Comparison of ENCODE assay signal across 8 mouse cellular contexts in genomic region chr17:84187727-84188373, GRCm38 (mm10). TPM values are rescaled to one million over a fixed set of nuclear protein-coding genes. Genes with fewer than 3 reads are reported as not detected.
DNase-seq lines count a peak whose midpoint lies in the region; ATAC-seq and TF ChIP-seq lines count a peak whose summit lies in the region.

Gene Zfp36l2, minus strand, starts transcription at chr17:84187947.

- no peaks in the 10 kb centered on the region for H3K9me3 ChIP-seq in heart, embryonic 13.5 days
- H3K9me3 ChIP-seq in liver, embryonic 12.5 days (replicated peaks) = no peaks in the 10 kb centered on the region

- under 1% methylated on average over 70 of the region's 76 CpGs for WGBS in heart, embryonic 13.5 days
- under 1% methylated on average over 67 of the region's 76 CpGs for WGBS in liver, embryonic 12.5 days (ENCODE audit: insufficient replicate concordance)

- peak within 1 kb of the TSS; percentile 98 for H3K9ac ChIP-seq in heart, embryonic 13.5 days
- H3K9ac ChIP-seq in liver, embryonic 12.5 days = peak within 1 kb of the TSS; percentile 100

- peaks cover 54% of the 10 kb centered on the region for H3K4me1 ChIP-seq in heart, embryonic 13.5 days
- H3K4me1 ChIP-seq in liver, embryonic 12.5 days = peaks cover 40% of the 10 kb centered on the region

- no peak for TF ChIP-seq CTCF in brain, embryonic 14.5 days (IDR thresholded peaks at IDR 0.05; ENCODE audit: borderline replicate concordance, extremely low read depth, insufficient read depth, insufficient read length)

- peaks cover 29% of the 10 kb centered on the region for H3K36me3 ChIP-seq in heart, embryonic 13.5 days
- peaks cover 46% of the 10 kb centered on the region for H3K36me3 ChIP-seq in liver, embryonic 12.5 days
- H3K36me3 ChIP-seq in splenic B cell, adult 2 months (ENCODE audit: control insufficient read depth, insufficient read depth, low read length, poor library complexity, severe bottlenecking) = peaks cover 18% of the 10 kb centered on the region

- H3K4me2 ChIP-seq in heart, embryonic 13.5 days = peak within 1 kb of the TSS; percentile 97
- H3K4me2 ChIP-seq in liver, embryonic 12.5 days = peak within 1 kb of the TSS; percentile 89

- peak; percentile 72 for ATAC-seq in heart, embryonic 13.5 days (ENCODE audit: extremely low read depth, insufficient number of reproducible peaks, low FRiP score, low TSS enrichment)
- peak; percentile 77 for ATAC-seq in liver, embryonic 12.5 days

- H3K27ac ChIP-seq in heart, embryonic 13.5 days (replicated peaks) = peak within 1 kb of the TSS; percentile 99
- peak within 1 kb of the TSS; percentile 97 for H3K27ac ChIP-seq in liver, embryonic 12.5 days

- DNase-seq in CD4-positive, CD25-positive, alpha-beta regulatory T cell, adult 2 months (ENCODE audit: low read depth, low spot score) = peak; percentile 95
- peak; percentile 96 for DNase-seq in brain, embryonic 14.5 days (ENCODE audit: low read depth)
- peak; percentile 78 for DNase-seq in fibroblast of lung, adult 2 months (ENCODE audit: low read depth)
- peak; percentile 99 for DNase-seq in kidney, postnatal 10 days
- peak; percentile 94 for DNase-seq in naive thymus-derived CD4-positive, alpha-beta T cell, adult 2 months (ENCODE audit: low read depth)
- DNase-seq in splenic B cell, adult 2 months (ENCODE audit: low read depth, low spot score) = peak; percentile 96

- no peaks in the 10 kb centered on the region for H3K27me3 ChIP-seq in heart, embryonic 13.5 days (replicated peaks)
- H3K27me3 ChIP-seq in liver, embryonic 12.5 days (replicated peaks) = no peaks in the 10 kb centered on the region
- no peaks in the 10 kb centered on the region for H3K27me3 ChIP-seq in splenic B cell, adult 2 months (ENCODE audit: control insufficient read depth, insufficient read depth, low read length, poor library complexity, severe bottlenecking)

- peak within 1 kb of the TSS; percentile 88 for H3K4me3 ChIP-seq in heart, embryonic 13.5 days
- H3K4me3 ChIP-seq in liver, embryonic 12.5 days = peak within 1 kb of the TSS; percentile 97

- TF ChIP-seq POLR2A in brain, embryonic 14.5 days (IDR thresholded peaks at IDR 0.05; ENCODE audit: borderline replicate concordance, extremely low read depth, insufficient read depth, insufficient read length, poor library complexity, severe bottlenecking) = peak; percentile 93

RNA-seq across cellular contexts. Expression of gene Zfp36l2, which starts in this region (rescaled TPM):
- 19.9 and 24.5 TPM in 2 replicates for polyA plus RNA-seq in brain, embryonic 14.5 days (2012; rRNA removed)
- 5.6 and 6.2 TPM in 2 replicates for polyA plus RNA-seq in heart, embryonic 13.5 days (2015; fragmentation: Nextera tagmentation; extraction: Ambion mirVana)
- polyA plus RNA-seq in liver, embryonic 12.5 days (2016; fragmentation: Nextera tagmentation; extraction: Ambion mirVana) = 19.5 and 20.0 TPM in 2 replicates

Comparison
In these comparisons a context has a peak if more than half of its experiments do, and no peak if none do; other contexts are left out.
1. Peak in every context shown above with its lines: DNase-seq, ATAC-seq, H3K4me3 ChIP-seq and H3K27ac ChIP-seq.